Mouse (Mus musculus) MEL (cell line): ENCODE data around the gene Npsr1.

ENCODE experiments used
- EP300 ChIP-seq, 2 experiments: IDR thresholded peaks; 2 replicates each; pipeline ENCODE4 v1.6.1; 2011; ENCODE audit warnings: improper control_type of control experiment in 2 of 2, low read length in 2 of 2, low read depth in 1 of 2, mild to moderate bottlenecking in 1 of 2
- MAX ChIP-seq: IDR thresholded peaks from 2 replicates; pipeline ENCODE4 v1.6.1; 2011; ENCODE audit warnings: low read length, improper control_type of control experiment
- MXI1 ChIP-seq: IDR thresholded peaks from 2 replicates; pipeline ENCODE4 v1.6.1; 2011; ENCODE audit warnings: mild to moderate bottlenecking, low read depth, low read length, improper control_type of control experiment
- NRF1 ChIP-seq: IDR thresholded peaks from 2 replicates; pipeline ENCODE4 v1.6.1; 2014; ENCODE audit warnings: low read depth, mild to moderate bottlenecking, inconsistent platforms, low read length, improper control_type of control experiment, moderate library complexity; ENCODE audit not compliant: poor library complexity, insufficient read depth, severe bottlenecking

DNA sequence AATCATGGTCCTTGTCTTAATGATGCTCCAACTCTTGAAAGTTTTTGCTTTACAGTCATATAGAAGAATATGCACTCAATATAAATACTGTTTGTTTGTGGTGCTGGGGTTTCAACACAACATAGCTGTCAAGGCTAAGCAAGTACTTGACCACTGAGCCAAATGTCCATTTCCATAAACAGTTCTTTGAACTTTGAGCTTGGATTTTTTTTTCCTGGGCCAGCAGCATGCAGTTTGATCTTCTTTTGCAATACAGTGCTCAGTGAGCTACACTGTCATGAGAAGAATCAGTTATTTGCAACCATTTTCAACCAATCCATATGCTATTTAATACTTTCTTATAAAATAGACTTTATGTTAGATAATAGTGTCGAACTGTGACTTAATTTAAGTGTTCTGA, 35.3 kb downstream of the Npsr1 start:
- TF ChIP-seq NRF1 (no peak), MAX (no peak), MXI1 (no peak), EP300 (IDR thresholded peaks at IDR 0.05; ENCODE audit: low read depth in 1 of 2, low read length in 2 of 2) (no peak)
